Mouse (Mus musculus): ENCODE results near the gene Slc7a8.

Slc7a8 gene

GRCm38 (mm10) chr14:54737634-54738033 lies 44.1 kb downstream of the Slc7a8 start:
- DNase-seq (ENCODE audit: low read depth, low spot score) = no peak

- DNase-seq (ENCODE audit: low read depth, low spot score) = no peak
Observed at GRCm38 (mm10) chr14:54736555-54737552, 44.9 kb downstream of the Slc7a8 start.

- no peak for DNase-seq (ENCODE audit: low read depth, low spot score)
Observed at GRCm38 (mm10) chr14:54735221-54735620, 46.5 kb downstream of the Slc7a8 start.

GRCm38 (mm10) chr14:54734004-54734403 lies 47.7 kb downstream of the Slc7a8 start:
- DNase-seq (ENCODE audit: low read depth, low spot score) = no peak

GRCm38 (mm10) chr14:54732206-54732605 lies 49.5 kb downstream of the Slc7a8 start:
- no peak for DNase-seq (ENCODE audit: low read depth, low spot score)

GRCm38 (mm10) chr14:54730305-54730704 lies 51.4 kb downstream of the Slc7a8 start:
- DNase-seq (ENCODE audit: low read depth, low spot score) = no peak

- DNase-seq (ENCODE audit: low read depth, low spot score) = no peak
Observed at GRCm38 (mm10) chr14:54728823-54729653, 52.7 kb downstream of the Slc7a8 start.

- no peak for DNase-seq (ENCODE audit: low read depth, low spot score)
Observed at GRCm38 (mm10) chr14:54727565-54727964, 54.2 kb downstream of the Slc7a8 start.

GRCm38 (mm10) chr14:54724049-54724448 lies 57.7 kb downstream of the Slc7a8 start:
- no peak for DNase-seq (ENCODE audit: low read depth, low spot score)

- no peak for DNase-seq (ENCODE audit: low read depth, low spot score)
Observed at GRCm38 (mm10) chr14:54721711-54722110, 60.0 kb downstream of the Slc7a8 start.

- no peak for DNase-seq (ENCODE audit: low read depth, low spot score)
Observed at GRCm38 (mm10) chr14:54720654-54721350, 60.9 kb downstream of the Slc7a8 start.

- no peak for DNase-seq (ENCODE audit: low read depth, low spot score)
Observed at GRCm38 (mm10) chr14:54720041-54720440, 61.7 kb downstream of the Slc7a8 start.

GRCm38 (mm10) chr14:54715402-54715801 lies 66.3 kb downstream of the Slc7a8 start:
- DNase-seq (ENCODE audit: low read depth, low spot score) = no peak

- DNase-seq (ENCODE audit: low read depth, low spot score) = peak; percentile 51
Observed at GRCm38 (mm10) chr14:54714617-54715081, 67.1 kb downstream of the Slc7a8 start.

GRCm38 (mm10) chr14:54714121-54714520 lies 67.6 kb downstream of the Slc7a8 start:
- DNase-seq (ENCODE audit: low read depth, low spot score) = peak; percentile 82

- DNase-seq (ENCODE audit: low read depth, low spot score) = no peak
Observed at GRCm38 (mm10) chr14:54712861-54713260, 68.9 kb downstream of the Slc7a8 start.

- DNase-seq (ENCODE audit: low read depth, low spot score) = no peak
Observed at GRCm38 (mm10) chr14:54712074-54712473, 69.7 kb downstream of the Slc7a8 start, which contains the start of gene Cebpe. Gene Cebpe, minus strand, starts transcription at chr14:54712174.

GRCm38 (mm10) chr14:54709054-54709453 lies 72.7 kb downstream of the Slc7a8 start:
- DNase-seq (ENCODE audit: low read depth, low spot score) = no peak

GRCm38 (mm10) chr14:54706589-54707320 lies 75.0 kb downstream of the Slc7a8 start:
- DNase-seq (ENCODE audit: low read depth, low spot score) = no peak

GRCm38 (mm10) chr14:54705844-54706243 lies 75.9 kb downstream of the Slc7a8 start:
- no peak for DNase-seq (ENCODE audit: low read depth, low spot score)

GRCm38 (mm10) chr14:54703207-54703606 lies 78.5 kb downstream of the Slc7a8 start:
- DNase-seq (ENCODE audit: low read depth, low spot score) = no peak
